Mouse (Mus musculus): ENCODE measurements around the gene Fam76b. TPM values are rescaled to one million over a fixed set of nuclear protein-coding genes. Genes with fewer than 3 reads are reported as not detected.

Fam76b gene
- total and polyA plus RNA-seq, 3 experiments, result 5.9 to 19.4 (median 12.0) TPM

- no peak for DNase-seq
Measured at GRCm38 (mm10) chr9:13867646-13868045, 40.1 kb downstream of the Fam76b start.

GRCm38 (mm10) chr9:13871631-13872030, 44.1 kb downstream of the Fam76b start:
- DNase-seq, result no peak

- DNase-seq, result no peak
Measured at GRCm38 (mm10) chr9:13874359-13874758, 46.8 kb downstream of the Fam76b start.

GRCm38 (mm10) chr9:13875340-13875739, 47.8 kb downstream of the Fam76b start:
- peak; percentile 28 for DNase-seq

- DNase-seq, result no peak
Measured at GRCm38 (mm10) chr9:13880761-13881160, 53.2 kb downstream of the Fam76b start.

GRCm38 (mm10) chr9:13882478-13882877, 55.0 kb downstream of the Fam76b start:
- no peak for DNase-seq

GRCm38 (mm10) chr9:13888981-13889380, 61.5 kb downstream of the Fam76b start:
- no peak for DNase-seq

GRCm38 (mm10) chr9:13889657-13890056, 62.1 kb downstream of the Fam76b start:
- peak; percentile 80 for DNase-seq

GRCm38 (mm10) chr9:13890171-13890570, 62.7 kb downstream of the Fam76b start:
- no peak for DNase-seq

- no peak for DNase-seq
Measured at GRCm38 (mm10) chr9:13891888-13892287, 64.4 kb downstream of the Fam76b start.

- DNase-seq, result no peak
Measured at GRCm38 (mm10) chr9:13893044-13893443, 65.5 kb downstream of the Fam76b start.

GRCm38 (mm10) chr9:13894491-13894890, 67.0 kb downstream of the Fam76b start:
- DNase-seq, result no peak

GRCm38 (mm10) chr9:13894936-13895335, 67.4 kb downstream of the Fam76b start:
- DNase-seq, result no peak

- no peak for DNase-seq
Measured at GRCm38 (mm10) chr9:13896055-13896454, 68.5 kb downstream of the Fam76b start.

GRCm38 (mm10) chr9:13898510-13899305, 71.2 kb downstream of the Fam76b start:
- DNase-seq, result no peak

GRCm38 (mm10) chr9:13902030-13902429, 74.5 kb downstream of the Fam76b start:
- no peak for DNase-seq

GRCm38 (mm10) chr9:13904091-13904779, 76.7 kb downstream of the Fam76b start:
- DNase-seq, result no peak

Other genes with a start within 250 kb of the Fam76b start
- 10 to 100 TPM; 52.7 to 58.4 TPM for gene Mtmr2, start 79.3 kb upstream of the Fam76b start, total RNA-seq (2021)
- 219 and 282 TPM in 2 replicates for gene Mtmr2, start 79.3 kb upstream of the Fam76b start, polyA plus RNA-seq (2012; rRNA removed)
- gene Cep57, start 609 bp upstream of the Fam76b start, total RNA-seq (2021), result 10 to 100 TPM; 15.5 to 16.5 TPM
- 3.3 and 4.9 TPM in 2 replicates for gene Cep57, start 609 bp upstream of the Fam76b start, polyA plus RNA-seq (2012; rRNA removed)